Mouse (Mus musculus) stomach, postnatal 0 days (tissue): Measurements from ENCODE around the gene Cebpb. TPM values are rescaled to one million over a fixed set of nuclear protein-coding genes. Genes with fewer than 3 reads are reported as not detected.

Source experiments
- ATAC-seq: fragments of 200-750 bp; cut with Nextera tagmentation; 2 replicates; pipeline ENCODE4 v1.8.0; 2017; ENCODE audit not compliant: low FRiP score, low TSS enrichment
- DNase-seq: peaks from one replicate; pipeline ENCODE4 v3.0.0-alpha.2; 2016; ENCODE audit warnings: low spot score
- H3K27ac ChIP-seq: fragments of 300-500 bp; sonication (generic); replicated peaks from 2 replicates; pipeline ENCODE4 v1.5.1; 2014; ENCODE audit warnings: mild to moderate bottlenecking, control low read depth
- H3K27me3 ChIP-seq: fragments of 300-500 bp; sonication (generic); 2 replicates; pipeline ENCODE4 v1.6.1; 2014; ENCODE audit warnings: low read length; ENCODE audit not compliant: control insufficient read depth, insufficient read depth
- H3K36me3 ChIP-seq: fragments of 300-500 bp; sonication (generic); 2 replicates; pipeline ENCODE4 v1.6.1; 2014; ENCODE audit warnings: low read length, mixed read lengths; ENCODE audit not compliant: control insufficient read depth, insufficient read depth
- H3K4me1 ChIP-seq: fragments of 300-500 bp; sonication (generic); replicated peaks from 2 replicates; pipeline ENCODE4 v1.6.1; 2014; ENCODE audit warnings: antibody characterized with exemption; ENCODE audit not compliant: control insufficient read depth, insufficient read depth
- H3K4me2 ChIP-seq: fragments of 300-500 bp; sonication (generic); replicated peaks from 2 replicates; pipeline ENCODE4 v1.6.1; 2014; ENCODE audit warnings: low read depth, mild to moderate bottlenecking, control low read depth, moderate library complexity
- H3K4me3 ChIP-seq: fragments of 300-500 bp; sonication (generic); 2 replicates; pipeline ENCODE4 v1.5.1; 2014; ENCODE audit warnings: low read depth, low read length, control low read depth
- H3K9ac ChIP-seq: fragments of 300-500 bp; sonication (generic); 2 replicates; pipeline ENCODE4 v1.6.1; 2014; ENCODE audit warnings: mild to moderate bottlenecking, low read length, control low read depth, mixed read lengths
- H3K9me3 ChIP-seq: fragments of 300-500 bp; sonication (generic); 2 replicates; pipeline ENCODE4 v1.6.1; 2016; ENCODE audit warnings: low read length; ENCODE audit not compliant: control insufficient read depth
- CTCF ChIP-seq: IDR thresholded peaks from 2 replicates; pipeline ENCODE4 v1.5.1; 2016; ENCODE audit warnings: antibody characterized with exemption, low read depth, mild to moderate bottlenecking, moderate library complexity
- EP300 ChIP-seq: optimal IDR thresholded peaks from 2 replicates; pipeline ENCODE3; 2016; ENCODE audit warnings: antibody characterized with exemption
- WGBS: fragments of 180-500 bp; shearing (Covaris S2); extraction: QIAGEN DNeasy Blood & Tissue Kit; methylation state at CpG from one replicate; pipeline ENCODE4 v1.1.7; 2014; 5-methylcytosine and 5-hydroxymethylcytosine counted together
- polyA plus RNA-seq: library from polyadenylated mRNA; unstranded; fragments of >200 nt; fragmentation: Nextera tagmentation; extraction: Ambion mirVana; gene quantifications from 2 replicates; pipeline ENCODE4 v1.2.1, GENCODE M21; 2015

Gene Cebpb
- polyA plus RNA-seq, 1 experiment from 2014 or later = 55.0 TPM

GRCm38 (mm10) chr2:167691871-167692661 is 3.4 kb downstream of the Cebpb start:
- no peaks in the 10 kb centered on the region for H3K9me3 ChIP-seq
- ATAC-seq = no peak
- H3K27me3 ChIP-seq = no peaks in the 10 kb centered on the region
- H3K36me3 ChIP-seq = no peaks in the 10 kb centered on the region
- peak overlapping the region; percentile 80 for H3K4me2 ChIP-seq
- no peak for DNase-seq
- 72% methylated on average over 14 of the region's 14 CpGs for WGBS
- peak overlapping the region; percentile 76; the same call in 1 of the 2 replicates for H3K4me3 ChIP-seq
- no peaks in the 10 kb centered on the region for H3K4me1 ChIP-seq
- TF ChIP-seq CTCF = no peak
- TF ChIP-seq EP300 = no peak
- peak overlapping the region; percentile 45; the same call in 1 of the 2 replicates for H3K9ac ChIP-seq
- no peak overlapping the region for H3K27ac ChIP-seq

- Histone ChIP-seq H3K36me3 (no peaks in the 10 kb centered on the region), H3K9ac (no peak overlapping the region), H3K27ac (no peak overlapping the region), H3K4me3 (no peak overlapping the region), H3K4me1 (no peaks in the 10 kb centered on the region), H3K27me3 (no peaks in the 10 kb centered on the region), H3K9me3 (no peaks in the 10 kb centered on the region), H3K4me2 (no peak overlapping the region)
- DNase-seq (no peak), ATAC-seq (no peak)
- TF ChIP-seq EP300 (no peak), CTCF (no peak)
- WGBS = 63% methylated on average over 3 of the region's 3 CpGs
Observed at GRCm38 (mm10) chr2:167692831-167693230, 4.1 kb downstream of the Cebpb start.

- ATAC-seq (no peak), DNase-seq (no peak)
- H3K4me3 ChIP-seq = no peak overlapping the region
- H3K9me3 ChIP-seq = no peaks in the 10 kb centered on the region
- H3K9ac ChIP-seq = no peak overlapping the region
- no peaks in the 10 kb centered on the region for H3K4me1 ChIP-seq
- no peak for TF ChIP-seq EP300
- no peak for TF ChIP-seq CTCF
- H3K27ac ChIP-seq = no peak overlapping the region
- no peaks in the 10 kb centered on the region for H3K27me3 ChIP-seq
- WGBS = 79% methylated on average over 2 of the region's 2 CpGs
- H3K4me2 ChIP-seq = no peak overlapping the region
- no peaks in the 10 kb centered on the region for H3K36me3 ChIP-seq
Observed at GRCm38 (mm10) chr2:167693540-167693939, 4.8 kb downstream of the Cebpb start.

- H3K9ac ChIP-seq = no peak overlapping the region
- 0 out of 2 replicates have a peak overlapping the region, but pooled peaks have one; percentile 49 for H3K27ac ChIP-seq
- H3K27me3 ChIP-seq = no peaks in the 10 kb centered on the region
- H3K4me2 ChIP-seq = no peak overlapping the region
- H3K4me3 ChIP-seq = no peak overlapping the region
- TF ChIP-seq EP300 = no peak
- TF ChIP-seq CTCF = no peak
- WGBS = 46% methylated on average over 1 of the region's 1 CpGs
- no peaks in the 10 kb centered on the region for H3K36me3 ChIP-seq
- H3K4me1 ChIP-seq = no peaks in the 10 kb centered on the region
- ATAC-seq = no peak
- DNase-seq = no peak
- no peaks in the 10 kb centered on the region for H3K9me3 ChIP-seq
Observed at GRCm38 (mm10) chr2:167694244-167694643, 5.5 kb downstream of the Cebpb start.

- TF ChIP-seq CTCF (no peak), EP300 (no peak)
- H3K4me3 ChIP-seq = no peak overlapping the region
Observed at GRCm38 (mm10) chr2:167694963-167695362, 6.2 kb downstream of the Cebpb start.

GRCm38 (mm10) chr2:167695491-167695890 is 6.8 kb downstream of the Cebpb start:
- H3K27me3 ChIP-seq = no peaks in the 10 kb centered on the region
- peak overlapping the region; percentile 63 for H3K27ac ChIP-seq
- no peaks in the 10 kb centered on the region for H3K36me3 ChIP-seq
- DNase-seq (peak; percentile 59), ATAC-seq (peak; percentile 39)
- 68% methylated on average over 14 of the region's 14 CpGs for WGBS
- H3K4me1 ChIP-seq = no peaks in the 10 kb centered on the region
- TF ChIP-seq EP300 (no peak), CTCF (no peak)
- no peaks in the 10 kb centered on the region for H3K9me3 ChIP-seq
- H3K9ac ChIP-seq = no peak overlapping the region
- H3K4me3 ChIP-seq = no peak overlapping the region
- H3K4me2 ChIP-seq = no peak overlapping the region

More at GRCm38 (mm10) chr2:167694963-167695362, 6.2 kb downstream of the Cebpb start:
- ATAC-seq (no peak), DNase-seq (no peak)
- no peaks in the 10 kb centered on the region for H3K4me1 ChIP-seq
- 96% methylated on average over 7 of the region's 7 CpGs for WGBS
- no peak overlapping the region for H3K9ac ChIP-seq
- H3K27me3 ChIP-seq = no peaks in the 10 kb centered on the region
- no peak overlapping the region; the same call in 1 of the 2 replicates for H3K27ac ChIP-seq
- H3K4me2 ChIP-seq = no peak overlapping the region
- no peaks in the 10 kb centered on the region for H3K9me3 ChIP-seq
- H3K36me3 ChIP-seq = no peaks in the 10 kb centered on the region
